Mouse (Mus musculus) adrenal gland, postnatal 0 days (tissue): ENCODE data around the gene Palm2. TPM values are rescaled to one million over a fixed set of nuclear protein-coding genes. Genes with fewer than 3 reads are reported as not detected.

ENCODE experiments used
- polyA plus RNA-seq: library from polyadenylated mRNA; unstranded; fragments of >200 nt; fragmentation: Nextera tagmentation; extraction: Ambion mirVana; gene quantifications from 2 replicates; pipeline ENCODE4 v1.2.1, GENCODE M21; 2015

Palm2 gene
- 3.3 and 12.6 TPM in 2 replicates for polyA plus RNA-seq

DNA sequence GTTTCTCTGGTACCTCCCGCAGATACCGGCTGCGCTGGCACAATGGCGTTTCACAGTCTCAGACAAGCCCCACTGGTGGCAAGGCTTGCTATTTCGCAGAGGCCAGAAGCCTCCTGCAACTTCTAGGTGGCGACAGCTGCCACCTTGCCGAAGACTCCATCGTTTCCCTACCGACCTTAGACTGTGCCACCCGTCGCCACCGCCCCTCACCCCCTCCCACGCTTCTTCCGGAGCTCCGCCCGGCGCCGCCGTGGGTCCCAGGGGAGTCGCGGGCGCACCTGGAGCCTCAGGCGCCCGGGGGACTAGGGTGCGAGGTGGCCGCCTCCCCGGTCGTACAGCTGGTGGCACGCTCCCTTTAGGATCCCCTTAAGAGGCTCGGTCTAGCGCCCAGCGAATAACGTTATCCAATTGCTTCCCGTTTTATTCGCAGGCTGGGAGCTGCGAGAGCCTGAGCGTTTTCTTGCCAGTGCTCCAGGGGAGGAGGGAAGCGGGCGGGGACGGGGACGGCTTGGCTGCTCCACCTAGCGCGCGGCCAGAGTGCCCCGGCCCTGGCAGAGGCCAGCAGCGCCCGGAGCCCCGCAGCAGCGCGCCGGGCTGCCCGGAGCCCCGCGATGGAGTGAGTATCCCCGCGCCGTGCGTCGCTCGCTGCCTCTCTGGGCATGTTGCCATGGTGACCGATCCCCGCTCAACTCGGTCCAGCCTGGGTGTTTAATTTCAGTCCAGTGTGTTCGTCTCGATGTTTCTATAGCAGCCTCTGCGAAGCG, at the start of gene Palm2:
Gene Palm2 (plus strand): TSS at position 307 of the 764 bp plus-strand sequence.

DNA sequence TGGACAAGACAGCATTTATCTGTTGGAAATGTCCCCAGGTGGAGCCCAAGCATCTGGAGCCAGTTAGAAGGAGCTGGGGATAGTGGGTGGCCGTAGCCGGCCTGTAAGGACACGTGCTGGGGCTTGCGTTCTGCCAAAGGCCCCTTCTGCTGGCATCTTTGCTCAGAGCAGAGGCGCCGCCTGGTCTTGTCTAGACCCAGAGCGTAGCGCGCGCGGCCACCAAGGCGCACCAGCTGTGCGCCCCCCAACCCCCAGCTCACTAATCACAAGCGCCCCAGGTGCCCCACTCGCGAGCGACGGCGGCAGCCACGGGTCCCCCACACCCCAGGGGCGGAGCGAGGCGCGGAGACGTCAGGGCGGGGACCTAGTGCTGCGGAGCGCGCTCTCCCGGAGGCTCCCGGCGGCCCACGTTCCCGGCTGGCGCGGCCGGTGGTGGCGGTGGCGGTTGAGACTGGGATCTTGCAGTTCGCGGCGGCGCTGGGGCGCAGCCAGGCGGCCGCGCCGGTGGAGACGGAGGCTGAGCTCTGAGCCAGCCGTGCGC, 133.7 kb downstream of the Palm2 start, which contains the start of gene Pakap:
Gene Pakap (plus strand): TSS at position 514 of the 541 bp plus-strand sequence.

DNA sequence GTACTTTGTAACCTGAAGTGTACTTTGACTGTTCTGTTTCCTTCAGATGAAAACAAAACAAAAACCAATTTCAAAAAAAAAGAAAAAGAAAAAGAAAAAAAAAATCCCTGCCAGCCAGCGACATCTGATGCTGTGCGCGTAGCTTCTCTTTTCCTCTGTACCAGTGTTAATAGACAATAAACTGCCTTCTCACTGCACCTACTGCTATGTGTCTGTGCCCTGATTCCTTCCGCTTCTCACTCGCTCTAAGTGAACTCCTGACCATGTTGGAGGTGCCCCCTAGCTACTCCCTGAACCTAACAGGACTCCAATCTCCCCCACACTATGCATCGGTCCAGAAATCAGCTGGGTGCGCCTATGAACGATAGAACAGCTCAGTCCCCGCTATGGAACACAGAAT, 283.3 kb downstream of the Palm2 start, which contains the start of gene Akap2:
Gene Akap2 (plus strand): TSS at position 304 of the 400 bp plus-strand sequence.

Other genes starting within 250 kb of the Palm2 start
- 2.8 and 6.1 TPM in 2 replicates for gene Ptpn3, start 132.4 kb upstream of the Palm2 start, polyA plus RNA-seq
- gene Pakap, start 133.9 kb downstream of the Palm2 start, polyA plus RNA-seq, result 14.5 and 42.8 TPM in 2 replicates